Mouse (Mus musculus) lung, embryonic 16.5 days (tissue): ENCODE results near the gene Lta. TPM values are rescaled to one million over a fixed set of nuclear protein-coding genes. Genes with fewer than 3 reads are reported as not detected.

Experiments
- ATAC-seq: fragments of 200-750 bp; cut with Nextera tagmentation; 2 replicates; pipeline ENCODE4 v1.8.0; 2017; ENCODE audit warnings: low read depth, mild to moderate bottlenecking, moderate library complexity
- H3K27ac ChIP-seq: fragments of 300-500 bp; sonication (generic); 2 replicates; pipeline ENCODE4 v1.5.1; 2014; ENCODE audit warnings: mild to moderate bottlenecking, control low read depth, low read length
- H3K27me3 ChIP-seq: fragments of 300-500 bp; sonication (generic); 2 replicates; pipeline ENCODE4 v1.6.1; 2014; ENCODE audit warnings: low read depth, low read length, mixed read lengths; ENCODE audit not compliant: control insufficient read depth, insufficient read depth
- H3K36me3 ChIP-seq: fragments of 300-500 bp; sonication (generic); 2 replicates; pipeline ENCODE4 v1.6.1; 2014; ENCODE audit warnings: low read length; ENCODE audit not compliant: control insufficient read depth, insufficient read depth
- H3K4me1 ChIP-seq: fragments of 300-500 bp; sonication (generic); replicated peaks from 2 replicates; pipeline ENCODE4 v1.6.1; 2014; ENCODE audit warnings: low read length, mixed read lengths; ENCODE audit not compliant: control insufficient read depth, insufficient read depth
- H3K4me2 ChIP-seq: fragments of 300-500 bp; sonication (generic); 2 replicates; pipeline ENCODE4 v1.6.1; 2014; ENCODE audit warnings: low read depth, low read length, control low read depth
- H3K4me3 ChIP-seq: fragments of 300-500 bp; sonication (generic); 2 replicates; pipeline ENCODE4 v1.5.1; 2014; ENCODE audit warnings: mild to moderate bottlenecking, low read length, control low read depth
- H3K9ac ChIP-seq: fragments of 300-500 bp; sonication (generic); 2 replicates; pipeline ENCODE4 v1.6.1; 2014; ENCODE audit warnings: low read length, control low read depth
- H3K9me3 ChIP-seq: fragments of 300-500 bp; sonication (generic); 2 replicates; pipeline ENCODE4 v1.6.1; 2016; ENCODE audit warnings: low read length; ENCODE audit not compliant: control insufficient read depth
- WGBS: fragments of 180-500 bp; shearing (Covaris S2); extraction: QIAGEN DNeasy Blood & Tissue Kit; methylation state at CpG from one replicate; pipeline ENCODE4 v1.1.7; 2014; 5-methylcytosine and 5-hydroxymethylcytosine counted together
- polyA plus RNA-seq: library from polyadenylated mRNA; unstranded; fragments of >200 nt; fragmentation: Nextera tagmentation; extraction: Ambion mirVana; gene quantifications from 2 replicates; pipeline ENCODE4 v1.2.1, GENCODE M21; 2015

Lta gene
- polyA plus RNA-seq, 1 experiment from 2014 or later: not detected

DNA sequence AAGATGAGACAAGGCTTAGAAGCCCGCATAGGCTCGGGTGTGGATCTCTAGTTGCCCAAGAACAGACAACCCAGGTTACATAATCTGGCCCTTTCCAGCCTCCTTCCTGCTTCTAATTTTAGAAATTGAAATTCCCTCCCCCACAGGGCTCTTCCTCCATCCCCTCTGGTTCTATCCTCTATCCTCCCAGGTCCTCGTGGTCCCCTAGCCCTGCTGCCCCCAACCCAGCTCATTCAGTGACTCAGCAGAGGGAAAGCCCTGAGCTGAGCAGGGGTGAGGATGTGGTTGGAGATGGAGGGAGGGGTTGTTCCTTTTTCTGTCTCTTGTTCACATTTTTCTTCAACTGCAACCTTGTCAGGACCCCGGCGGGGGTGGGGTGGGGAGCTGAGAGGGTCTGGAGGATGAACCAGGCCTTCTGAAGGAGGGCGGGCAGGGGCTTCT, 14.5 kb upstream of the Lta start:
- Histone ChIP-seq H3K4me1 (peaks cover 8% of the 10 kb centered on the region; the same call in 1 of the 2 replicates), H3K36me3 (peaks cover 2% of the 10 kb centered on the region; the same call in 1 of the 2 replicates), H3K4me2 (no peak overlapping the region), H3K27me3 (no peaks in the 10 kb centered on the region), H3K9me3 (no peaks in the 10 kb centered on the region), H3K4me3 (no peak overlapping the region), H3K27ac (peak overlapping the region; percentile 77), H3K9ac (no peak overlapping the region)
- no peak for ATAC-seq
- 71% methylated on average over 6 of the region's 6 CpGs for WGBS

DNA sequence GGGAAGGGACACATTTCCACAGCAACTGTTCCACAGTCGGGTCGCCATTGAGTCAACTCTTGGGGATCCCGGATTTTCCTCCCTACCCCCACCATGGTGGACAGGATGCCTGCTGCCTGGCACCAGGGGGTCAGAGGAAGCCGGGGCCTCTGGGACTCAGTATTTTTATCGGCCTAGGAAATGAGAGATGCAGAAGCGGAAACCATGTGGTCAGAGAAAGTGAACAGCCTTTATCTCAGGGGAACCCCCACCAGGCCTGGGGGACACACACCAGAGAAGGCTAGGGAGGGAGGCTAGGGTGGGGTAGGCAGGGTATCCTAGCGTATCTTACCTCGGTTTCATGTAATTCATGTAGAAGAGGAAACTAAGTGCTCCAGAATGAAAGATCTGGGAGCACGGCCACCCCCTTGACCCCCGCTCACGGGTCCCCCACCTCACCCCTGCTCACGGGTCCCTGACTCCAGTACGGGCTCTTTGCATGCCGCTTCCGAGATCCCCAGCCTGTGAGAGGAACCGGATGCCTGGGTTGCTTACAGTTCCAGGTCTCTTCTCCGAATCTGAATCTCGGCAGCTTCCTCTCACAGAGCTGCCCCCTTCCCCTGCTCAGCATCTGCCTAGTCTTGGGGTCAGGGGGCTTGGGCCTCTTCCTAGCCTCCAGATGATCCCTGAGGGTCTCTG, 13.5 kb upstream of the Lta start:
- Histone ChIP-seq H3K36me3 (peaks cover 2% of the 10 kb centered on the region; the same call in 1 of the 2 replicates), H3K4me1 (peaks cover 8% of the 10 kb centered on the region; the same call in 1 of the 2 replicates), H3K27me3 (no peaks in the 10 kb centered on the region), H3K9ac (no peak overlapping the region), H3K4me3 (no peak overlapping the region), H3K4me2 (no peak overlapping the region), H3K9me3 (no peaks in the 10 kb centered on the region), H3K27ac (peak overlapping the region; percentile 77)
- 71% methylated on average over 18 of the region's 18 CpGs for WGBS
- ATAC-seq: peak; percentile 63

DNA sequence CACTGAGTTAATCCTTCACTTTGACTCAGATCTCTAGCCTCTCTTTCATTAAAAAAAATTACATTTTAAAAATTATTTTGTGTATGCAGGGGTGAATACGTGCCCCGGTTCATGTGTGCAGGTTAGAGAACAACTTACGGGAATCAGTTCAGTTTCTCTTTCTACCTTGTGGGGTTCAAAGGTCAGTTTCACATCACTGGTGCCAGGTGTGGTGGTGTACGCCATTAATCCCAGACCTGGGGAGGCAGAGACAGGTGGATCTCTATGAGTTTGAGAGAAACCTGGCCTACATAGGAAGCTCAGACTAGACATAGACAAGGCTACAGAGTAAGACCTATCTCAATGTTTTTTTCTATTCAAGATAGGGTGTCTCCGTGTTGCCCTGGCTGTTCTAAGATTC, 7.9 kb upstream of the Lta start:
- no peaks in the 10 kb centered on the region for H3K27me3 ChIP-seq
- H3K9ac ChIP-seq: no peak overlapping the region
- no peak for ATAC-seq
- H3K36me3 ChIP-seq: no peaks in the 10 kb centered on the region
- H3K9me3 ChIP-seq: no peaks in the 10 kb centered on the region
- H3K4me2 ChIP-seq: no peak overlapping the region
- H3K4me3 ChIP-seq: no peak overlapping the region
- H3K4me1 ChIP-seq: no peaks in the 10 kb centered on the region
- no peak overlapping the region for H3K27ac ChIP-seq
- 89% methylated on average over 5 of the region's 5 CpGs for WGBS

DNA sequence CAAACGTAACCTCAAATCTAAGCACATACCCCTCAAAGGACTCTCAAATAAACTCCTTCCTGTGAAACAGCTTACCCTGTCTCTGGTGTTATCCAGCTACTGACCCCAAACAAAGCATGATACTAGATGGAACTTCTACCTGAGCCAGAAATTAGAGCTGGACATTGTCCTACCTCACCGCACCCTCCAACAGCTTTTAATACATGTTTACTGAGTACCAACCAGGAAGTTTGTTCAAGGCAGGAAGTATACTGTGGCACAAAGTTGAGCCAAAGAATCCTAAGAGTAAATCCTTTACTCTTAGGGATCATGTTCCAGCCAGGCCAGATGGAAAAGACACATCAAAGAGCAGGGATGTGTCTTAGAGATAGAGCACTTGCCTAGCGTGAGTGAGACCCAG, 5.4 kb upstream of the Lta start:
- no peaks in the 10 kb centered on the region for H3K9me3 ChIP-seq
- no peaks in the 10 kb centered on the region for H3K27me3 ChIP-seq
- no peaks in the 10 kb centered on the region for H3K4me1 ChIP-seq
- H3K36me3 ChIP-seq: no peaks in the 10 kb centered on the region
- H3K9ac ChIP-seq: no peak overlapping the region
- H3K4me2 ChIP-seq: no peak overlapping the region
- ATAC-seq: no peak
- H3K27ac ChIP-seq: no peak overlapping the region
- H3K4me3 ChIP-seq: no peak overlapping the region
- WGBS: 35% methylated on average over 3 of the region's 3 CpGs

DNA sequence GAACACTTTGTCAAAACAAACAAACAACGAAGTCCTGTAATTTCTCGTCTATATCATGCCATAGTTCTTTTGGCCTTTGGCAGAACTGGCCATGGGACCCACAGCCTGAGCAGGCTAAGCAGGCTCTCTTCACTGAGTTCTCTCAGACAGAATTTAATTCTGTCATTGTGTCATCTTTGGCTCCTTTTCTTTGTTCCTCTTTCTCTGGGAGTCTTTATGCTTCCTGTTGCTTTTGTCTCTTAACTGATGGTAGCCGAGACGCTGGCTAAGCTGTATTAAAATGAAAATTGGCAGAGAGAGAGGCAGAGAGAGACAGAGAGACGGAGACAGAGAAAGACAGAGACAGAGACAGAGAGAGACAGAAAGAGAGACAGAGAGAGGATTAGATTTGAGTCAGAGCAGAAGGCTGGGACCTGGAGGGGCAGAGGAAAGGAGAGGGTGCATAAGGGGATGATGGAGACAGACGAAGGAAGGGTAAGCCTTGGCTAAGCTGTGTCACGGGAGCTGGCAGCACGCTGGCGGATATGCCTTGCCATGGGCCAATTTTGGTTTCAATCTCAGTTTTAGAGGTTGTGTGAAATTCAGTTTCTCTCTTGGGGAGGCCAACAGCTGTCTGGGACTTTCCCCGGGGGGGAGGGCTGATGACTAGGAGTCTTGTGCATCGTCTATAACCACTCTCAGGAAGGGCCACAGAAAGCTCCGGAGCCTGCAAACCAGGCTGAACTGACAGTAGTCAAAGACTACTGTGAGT, 4.8 kb upstream of the Lta start:
- H3K4me1 ChIP-seq: no peaks in the 10 kb centered on the region
- H3K4me3 ChIP-seq: no peak overlapping the region
- no peak overlapping the region for H3K27ac ChIP-seq
- WGBS: 68% methylated on average over 12 of the region's 12 CpGs
- 0 out of 2 replicates have a peak, but pooled peaks cover 1% of the 10 kb centered on the region for H3K27me3 ChIP-seq
- no peak overlapping the region for H3K9ac ChIP-seq
- no peak for ATAC-seq
- no peaks in the 10 kb centered on the region for H3K36me3 ChIP-seq
- no peak overlapping the region for H3K4me2 ChIP-seq
- no peaks in the 10 kb centered on the region for H3K9me3 ChIP-seq

DNA sequence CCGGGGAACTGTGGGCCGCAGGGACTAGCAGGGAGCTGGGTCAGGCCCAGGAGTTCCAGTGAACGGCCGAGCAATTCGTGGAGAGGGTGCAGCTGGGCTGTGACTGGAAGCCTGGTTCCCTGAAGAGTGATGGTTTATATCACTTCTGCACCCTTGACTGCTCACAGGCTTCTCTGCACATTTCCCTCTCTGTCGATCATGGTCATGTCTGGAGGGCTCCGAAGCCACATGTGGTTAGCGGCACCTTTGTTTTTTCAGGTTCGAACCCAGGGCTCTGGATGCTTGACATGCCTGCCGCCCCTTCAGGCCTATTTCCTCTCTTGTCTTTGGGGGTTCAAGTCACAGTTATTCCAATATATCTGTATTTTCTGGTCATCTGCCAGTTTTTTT, 224 bp upstream of the Lta start:
- peaks cover 19% of the 10 kb centered on the region for H3K27me3 ChIP-seq
- H3K4me2 ChIP-seq: no peak overlapping the region
- no peak overlapping the region for H3K27ac ChIP-seq

DNA sequence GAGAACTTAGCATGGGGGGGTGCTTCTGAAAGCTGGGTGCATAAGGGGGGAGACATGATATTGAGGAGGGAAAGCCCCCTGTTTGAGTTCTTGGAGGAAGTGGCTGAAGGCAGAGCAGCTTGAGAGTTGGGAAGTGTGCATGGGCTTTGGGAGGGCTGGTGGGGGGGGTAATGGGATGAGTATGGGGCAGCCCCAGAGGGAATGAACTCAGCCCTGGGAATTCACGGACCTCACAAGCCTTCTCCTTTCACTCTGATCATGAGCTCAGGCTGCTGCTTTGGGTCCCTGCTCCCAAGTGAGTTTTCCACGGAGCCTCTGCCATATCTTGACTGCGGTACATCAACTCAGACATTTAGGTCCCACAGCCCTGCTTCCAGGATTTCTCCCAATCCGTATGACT, 2.7 kb downstream of the Lta start:
- Histone ChIP-seq H3K9ac (no peak overlapping the region), H3K4me2 (no peak overlapping the region), H3K27ac (no peak overlapping the region), H3K9me3 (no peaks in the 10 kb centered on the region), H3K36me3 (no peaks in the 10 kb centered on the region), H3K4me1 (no peaks in the 10 kb centered on the region), H3K4me3 (no peak overlapping the region), H3K27me3 (peaks cover 19% of the 10 kb centered on the region)
- 82% methylated on average over 4 of the region's 4 CpGs for WGBS
- ATAC-seq: no peak

More for the DNA sequence above, 224 bp upstream of the Lta start:
- 48% methylated on average over 10 of the region's 10 CpGs for WGBS
- Histone ChIP-seq H3K4me1 (no peaks in the 10 kb centered on the region), H3K4me3 (no peak overlapping the region), H3K9me3 (no peaks in the 10 kb centered on the region), H3K36me3 (no peaks in the 10 kb centered on the region), H3K9ac (no peak overlapping the region)
- ATAC-seq: no peak

DNA sequence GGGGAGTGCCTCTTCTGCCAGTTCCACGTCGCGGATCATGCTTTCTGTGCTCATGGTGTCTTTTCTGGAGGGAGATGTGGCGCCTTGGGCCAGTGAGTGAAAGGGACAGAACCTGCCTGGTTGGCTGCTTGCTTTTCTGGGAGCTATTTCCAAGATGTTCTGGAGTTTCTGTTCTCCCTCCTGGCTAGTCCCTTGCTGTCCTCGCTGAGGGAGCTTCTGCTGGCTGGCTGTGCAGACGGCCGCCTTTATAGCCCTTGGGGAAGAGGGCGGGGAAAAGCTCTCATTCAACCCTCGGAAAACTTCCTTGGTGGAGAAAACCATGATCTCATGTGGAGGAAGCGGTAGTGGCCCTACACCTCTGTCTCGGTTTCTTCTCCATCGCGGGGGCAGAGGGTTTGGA, 3.4 kb downstream of the Lta start, which contains the start of gene Tnf:
TSS of gene Tnf (minus strand) at position 221 of the 400 bp plus-strand sequence.
- Histone ChIP-seq H3K4me1 (no peaks in the 10 kb centered on the region), H3K27ac (no peak within 1 kb of the TSS), H3K36me3 (no peaks in the 10 kb centered on the region), H3K9me3 (no peaks in the 10 kb centered on the region), H3K4me3 (no peak within 1 kb of the TSS), H3K27me3 (peaks cover 19% of the 10 kb centered on the region), H3K9ac (no peak within 1 kb of the TSS), H3K4me2 (no peak within 1 kb of the TSS; the same call in 1 of the 2 replicates)
- WGBS: 31% methylated on average over 13 of the region's 13 CpGs
- ATAC-seq: peak; percentile 34; the same call in 1 of the 2 replicates

DNA sequence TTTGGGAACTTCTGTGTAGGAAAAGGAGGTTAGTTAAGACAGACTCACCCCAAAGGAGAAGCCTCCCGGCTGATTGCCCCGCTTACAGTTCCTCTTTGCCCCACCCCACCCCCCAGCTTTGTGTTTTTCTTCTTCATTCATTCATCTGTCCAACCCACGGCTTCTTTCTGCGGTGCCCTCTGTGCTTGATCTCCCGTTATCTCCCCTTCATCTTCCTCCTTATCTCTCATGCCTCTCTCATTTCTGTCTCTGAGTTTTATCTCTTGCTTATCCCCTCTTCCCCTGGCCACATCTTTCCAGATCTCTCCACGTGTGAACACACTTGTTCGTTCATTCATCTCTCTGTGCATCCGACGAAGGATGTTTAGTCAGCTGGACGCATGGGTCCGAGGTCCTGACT, 4.0 kb downstream of the Lta start:
- Histone ChIP-seq H3K4me3 (no peak overlapping the region), H3K27me3 (peaks cover 19% of the 10 kb centered on the region), H3K27ac (no peak overlapping the region), H3K36me3 (no peaks in the 10 kb centered on the region), H3K4me2 (no peak overlapping the region), H3K9me3 (no peaks in the 10 kb centered on the region), H3K4me1 (no peaks in the 10 kb centered on the region), H3K9ac (no peak overlapping the region)
- ATAC-seq: no peak
- WGBS: 52% methylated on average over 11 of the region's 11 CpGs
